Mouse (Mus musculus) small intestine, adult 2 months (tissue): Measurements from ENCODE around the gene Rhobtb3.

Experiments
- CTCF ChIP-seq: fragments of 200-500 bp; IDR thresholded peaks from 2 replicates; pipeline ENCODE4 v1.5.1; 2012; ENCODE audit warnings: low read depth, mild to moderate bottlenecking, control low read depth, inconsistent platforms, low read length, moderate library complexity, mixed read lengths; ENCODE audit not compliant: insufficient replicate concordance, insufficient read length; ENCODE audit errors: extremely low read depth
- POLR2A ChIP-seq: fragments of 200-500 bp; IDR thresholded peaks from 2 replicates; pipeline ENCODE4 v1.6.1; 2012; ENCODE audit warnings: low read depth, mild to moderate bottlenecking, control low read depth, inconsistent platforms, low read length, moderate library complexity

DNA sequence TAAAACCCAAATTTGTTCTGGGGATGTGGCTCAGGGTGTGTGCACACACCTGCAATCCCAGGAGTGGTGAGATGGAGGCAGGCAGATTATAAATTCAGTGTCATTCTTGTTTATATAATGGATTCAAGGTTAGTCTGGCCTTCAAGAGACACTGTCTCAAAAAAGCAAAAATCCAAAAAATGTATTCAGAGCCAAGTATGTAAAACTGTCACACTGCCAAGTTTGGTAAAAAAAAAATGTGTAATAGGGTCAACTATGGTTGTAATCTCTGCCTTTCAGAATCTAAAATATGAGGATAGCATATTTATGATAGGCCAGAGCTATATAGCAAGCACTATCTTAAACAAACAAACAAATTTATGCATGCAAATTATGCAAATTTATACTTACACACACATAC, 15.8 kb downstream of the Rhobtb3 start:
- TF ChIP-seq CTCF (no peak), POLR2A (no peak)
